Comparison of ENCODE assay signal across 9 mouse cellular contexts in the genomic region with DNA sequence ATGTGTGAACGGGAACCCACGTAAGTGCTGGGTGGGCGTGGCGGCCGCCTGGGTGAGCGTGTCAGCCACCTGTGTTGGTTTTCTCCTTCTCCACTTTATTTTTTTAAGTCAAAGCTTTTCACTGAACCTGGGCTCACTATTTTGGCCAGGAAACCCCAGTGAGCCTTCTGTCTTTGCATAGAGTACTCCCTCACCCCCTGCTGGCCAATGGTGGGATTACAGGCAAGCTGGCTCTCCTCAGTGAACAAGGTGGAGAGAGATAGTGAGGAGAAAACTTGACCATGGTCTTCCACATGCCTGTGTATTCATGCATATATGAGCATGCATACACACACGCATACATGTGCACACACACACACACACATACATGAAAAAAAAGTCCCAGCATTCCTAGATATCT. TPM values are rescaled to one million over a fixed set of nuclear protein-coding genes. Genes with fewer than 3 reads are reported as not detected.
DNase-seq lines count a peak whose midpoint lies in the region; ATAC-seq lines count a peak whose summit lies in the region.
"Had no signal": no experiment of that assay in that cellular context is flagged by ENCODE, and none has a peak within 500 bp of the region (broad histone marks: within the 10 kb centered on the region; RNA-seq: fewer than 3 reads in every experiment).

No protein-coding gene starts in this region.

- H3K9me3 ChIP-seq in hindbrain, embryonic 15.5 days = no peaks in the 10 kb centered on the region

- no peak overlapping the region for H3K27ac ChIP-seq in hindbrain, embryonic 15.5 days (replicated peaks)
- H3K27ac ChIP-seq: macrophage had no signal

- peak; percentile 47; the same call in 1 of the 2 replicates for ATAC-seq in hindbrain, embryonic 15.5 days (ENCODE audit: low FRiP score, low read depth)
- peak; percentile 82 for ATAC-seq in megakaryocyte-erythroid progenitor cell, adult 5-6 weeks (replicated peaks; ENCODE audit: low FRiP score, low TSS enrichment, poor library complexity, severe bottlenecking)

- no peaks in the 10 kb centered on the region for H3K36me3 ChIP-seq in hindbrain, embryonic 15.5 days

- no peak overlapping the region for H3K4me3 ChIP-seq in hindbrain, embryonic 15.5 days

- no peak overlapping the region for H3K4me2 ChIP-seq in hindbrain, embryonic 15.5 days

- H3K27me3 ChIP-seq in hindbrain, embryonic 15.5 days = no peaks in the 10 kb centered on the region

- 38% methylated on average over 7 of the region's 7 CpGs for WGBS in hindbrain, embryonic 15.5 days

- peak; percentile 82 for DNase-seq in R1 (ENCODE audit: low read depth, low spot score)
- DNase-seq in cerebellum, adult 8-10 months = peak; percentile 93
- peak; percentile 60 to 96 for DNase-seq in frontal cortex, adult 2 months (ENCODE audit: extremely low spot score in 1 of 2, low spot score in 1 of 2)
- peak; percentile 91 to 100 for DNase-seq in layer of hippocampus, postnatal 25 days (ENCODE audit: extremely low spot score in 1 of 2, low spot score in 1 of 2)
- peak; percentile 86 to 93 for DNase-seq in right cerebral cortex, postnatal 10 days (ENCODE audit: low spot score in 2 of 2)
- peak; percentile 92 for DNase-seq in urinary bladder, postnatal 14 days (ENCODE audit: low spot score)

- H3K4me1 ChIP-seq in hindbrain, embryonic 15.5 days (replicated peaks) = no peaks in the 10 kb centered on the region

- no peak overlapping the region for H3K9ac ChIP-seq in hindbrain, embryonic 15.5 days

RNA-seq across cellular contexts. Expression of gene 1500009L16Rik, which starts 6.8 kb away (rescaled TPM):
- polyA plus RNA-seq in frontal cortex, adult 2 months (2012; rRNA removed) = 20.6 and 24.0 TPM in 2 replicates
- polyA plus RNA-seq in hindbrain, embryonic 15.5 days (2015; fragmentation: Nextera tagmentation; extraction: Ambion mirVana) = 82.8 and 89.7 TPM in 2 replicates
- total RNA-seq in layer of hippocampus, postnatal 25 days (2021) = 10 to 100 TPM; 15.2 to 18.9 TPM
- total RNA-seq in megakaryocyte-erythroid progenitor cell, adult 5-6 weeks (2014; fragmentation: Nextera tagmentation) = not detected in 2 replicates
- total RNA-seq in megakaryocyte-erythroid progenitor cell, adult 5-6 weeks (2017) = not detected in 2 replicates
- polyA plus RNA-seq: macrophage had no signal

Comparison
In these comparisons a context has a peak if more than half of its experiments do, and no peak if none do; other contexts are left out.
1. RNA of gene 1500009L16Rik, which starts 6.8 kb away (total RNA-seq): 15.2 to 18.9 TPM in layer of hippocampus, postnatal 25 days; not detected in megakaryocyte-erythroid progenitor cell, adult 5-6 weeks; every median in the first group is over 10 times any median in the second.
2. Peak in every context shown above with its lines, with median percentiles within 50 percentile points of each other: DNase-seq.